Mouse (Mus musculus) cerebellum, adult 18-20 months (tissue): ENCODE measurements at regions not wholly inside any gene's neighbourhood (a gene's known extent, or its start where the extent isn't known, plus 50 kb on each side); places are given as distances from the start of the nearest gene placed in this dataset.
A peak's percentile ranks its signal among the peaks of the same experiment; 100 is the strongest.

Experiments used
- DNase-seq, 2 experiments: peaks; one replicate each; pipeline ENCODE4 v3.0.0; 2021

DNA sequence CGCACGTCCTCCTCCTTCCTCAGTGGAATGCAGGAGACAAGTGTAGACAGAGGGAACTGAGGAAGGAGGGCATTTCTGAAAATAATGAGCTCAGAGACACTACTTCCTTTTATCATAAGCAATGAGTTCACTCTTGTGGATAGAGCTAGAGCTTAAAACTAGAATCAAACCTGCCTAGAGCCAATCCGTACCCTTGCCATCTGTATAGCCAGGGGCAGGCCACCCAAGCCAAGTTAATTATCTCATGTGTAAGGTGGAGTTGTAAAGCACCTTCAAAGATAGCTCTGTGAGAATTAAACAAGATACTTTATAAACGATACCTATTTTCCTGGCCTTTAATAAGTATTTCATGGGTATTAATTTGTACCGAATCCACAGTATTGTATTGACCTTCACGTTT is 113.4 kb upstream of the Sptlc3 start:
- peak in 1 of 2 experiments; percentile 29 for DNase-seq

DNA sequence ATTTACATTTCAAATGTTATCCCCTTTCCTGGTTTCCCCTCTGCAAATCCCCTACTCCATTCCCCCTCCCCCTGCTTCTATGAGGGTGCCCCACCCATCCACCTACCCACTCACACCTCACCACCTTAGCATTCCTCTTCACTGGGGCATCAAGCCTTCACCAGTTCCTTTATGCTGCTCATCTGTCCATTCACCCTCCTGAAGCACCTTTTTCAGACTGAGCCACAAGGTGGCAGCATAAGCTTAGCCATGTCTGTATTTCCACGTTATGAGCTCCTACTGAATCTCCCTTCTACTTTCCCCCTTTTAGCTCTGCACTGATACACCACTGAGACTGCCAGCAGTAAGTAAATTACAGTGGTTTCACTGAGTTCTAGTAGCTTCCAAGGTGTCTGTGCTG is 112.1 kb upstream of the Sptlc3 start:
- DNase-seq, result peak; percentile 88 to 91

GRCm38 (mm10) chr2:139413559-139413958 is 80.2 kb upstream of the Sptlc3 start:
- no peak for DNase-seq

- DNase-seq, result no peak
These were observed 76.2 kb upstream of the Sptlc3 start for GRCm38 (mm10) chr2:139417506-139417905.

DNA sequence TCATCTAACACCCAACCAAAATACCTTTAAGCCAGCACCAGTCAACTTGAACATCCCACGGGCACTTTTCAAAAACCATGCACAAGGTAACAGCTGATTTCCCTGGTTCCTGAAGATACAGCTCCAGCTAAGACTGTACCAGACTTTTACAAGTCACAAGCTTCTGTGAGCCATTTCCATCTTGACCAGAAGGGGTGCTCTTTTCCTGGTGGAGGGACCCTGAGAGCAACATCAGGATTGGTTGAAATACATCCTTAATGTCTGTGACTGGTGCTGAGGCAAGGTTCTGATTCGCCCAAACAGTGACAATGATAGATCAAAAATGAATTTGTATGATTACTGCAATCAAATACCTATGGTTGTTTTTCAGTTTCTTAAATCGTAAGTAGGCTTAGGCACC is 71.0 kb upstream of the Sptlc3 start:
- peak in 1 of 2 experiments; percentile 19 for DNase-seq

DNA sequence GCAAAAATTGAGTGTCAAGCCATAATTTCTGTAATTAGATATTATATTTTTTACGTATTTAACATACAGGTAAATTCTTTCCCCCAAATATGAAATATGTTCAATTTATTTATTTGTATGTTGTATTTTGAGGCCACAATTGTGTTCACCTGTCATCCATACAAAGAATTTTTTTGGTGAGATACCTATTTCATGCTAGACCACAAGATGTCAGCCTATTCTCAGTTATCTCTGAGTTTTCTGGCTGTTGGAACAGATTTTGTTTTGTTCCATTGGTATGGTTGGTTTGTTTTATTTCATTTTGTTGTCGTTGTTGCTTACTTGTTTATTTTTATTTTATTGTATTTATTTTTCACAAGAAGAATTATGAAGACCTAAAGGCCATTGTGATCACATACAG is 70.3 kb upstream of the Sptlc3 start:
- DNase-seq, result no peak
